Mouse (Mus musculus) forebrain, embryonic 14.5 days (tissue): ENCODE measurements at regions not wholly inside any gene's neighbourhood (a gene's known extent, or its start where the extent isn't known, plus 50 kb on each side); places are given as distances from the start of the nearest gene placed in this dataset.

Experiments
- ATAC-seq: fragments of 200-750 bp; cut with Nextera tagmentation; 2 replicates; pipeline ENCODE4 v1.8.0; 2017; ENCODE audit warnings: mild to moderate bottlenecking, moderate library complexity
- DNase-seq: peaks from one replicate; pipeline ENCODE4 v3.0.0-alpha.2; 2015; ENCODE audit warnings: low spot score
- H3K27ac ChIP-seq: fragments of 300-500 bp; sonication (generic); 2 replicates; pipeline ENCODE4 v1.5.1; 2014; ENCODE audit warnings: low read depth, mild to moderate bottlenecking, control low read depth, low read length, moderate library complexity
- H3K27me3 ChIP-seq: fragments of 300-500 bp; sonication (generic); replicated peaks from 2 replicates; pipeline ENCODE4 v1.6.1; 2014; ENCODE audit warnings: low read length, control low read depth, mixed read lengths; ENCODE audit not compliant: control insufficient read depth, insufficient read depth
- H3K36me3 ChIP-seq: fragments of 300-500 bp; sonication (generic); 2 replicates; pipeline ENCODE4 v1.6.1; 2014; ENCODE audit warnings: low read length, control low read depth; ENCODE audit not compliant: control insufficient read depth, insufficient read depth
- H3K4me1 ChIP-seq: fragments of 300-500 bp; sonication (generic); 2 replicates; pipeline ENCODE4 v1.6.1; 2014; ENCODE audit warnings: antibody characterized with exemption, low read length, control low read depth; ENCODE audit not compliant: control insufficient read depth, insufficient read depth
- H3K4me2 ChIP-seq: fragments of 300-500 bp; sonication (generic); 2 replicates; pipeline ENCODE4 v1.6.1; 2014; ENCODE audit warnings: mild to moderate bottlenecking, control low read depth, low read length
- H3K4me3 ChIP-seq: fragments of 300-500 bp; sonication (generic); 2 replicates; pipeline ENCODE4 v1.5.1; 2014; ENCODE audit warnings: low read depth, low read length, control low read depth
- H3K9ac ChIP-seq: fragments of 300-500 bp; sonication (generic); 2 replicates; pipeline ENCODE4 v1.6.1; 2014; ENCODE audit warnings: mild to moderate bottlenecking, low read length, control low read depth, moderate library complexity
- H3K9me3 ChIP-seq: fragments of 300-500 bp; sonication (generic); replicated peaks from 2 replicates; pipeline ENCODE4 v1.6.1; 2016; ENCODE audit warnings: low read length, control low read depth, mixed read lengths; ENCODE audit not compliant: control insufficient read depth
- WGBS: fragments of 180-500 bp; shearing (Covaris S2); extraction: QIAGEN DNeasy Blood & Tissue Kit; methylation state at CpG from one replicate; pipeline ENCODE4 v1.1.7; 2014; 5-methylcytosine and 5-hydroxymethylcytosine counted together

DNA sequence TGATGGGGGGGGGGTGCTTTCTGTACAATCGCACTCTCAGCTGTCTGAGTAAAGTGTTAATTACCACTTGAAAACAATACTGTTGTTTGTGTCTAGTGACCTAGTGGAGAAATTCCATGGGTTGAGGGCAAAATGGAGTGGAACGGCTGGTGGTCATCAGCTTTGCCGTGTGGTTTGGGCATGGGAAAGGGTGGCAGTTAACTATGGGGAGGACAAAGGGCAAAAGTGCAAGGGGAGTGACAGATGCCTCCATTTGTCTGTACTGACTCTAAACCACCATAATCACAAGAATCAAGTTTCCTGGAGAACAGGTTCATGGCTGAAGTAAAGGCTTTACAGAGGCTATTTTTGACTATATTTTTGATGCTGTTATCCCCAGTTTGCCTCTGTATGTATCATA is 294.0 kb upstream of the Slc30a5 start:
- Histone ChIP-seq H3K4me3 (no peak overlapping the region), H3K9ac (no peak overlapping the region), H3K27me3 (no peaks in the 10 kb centered on the region), H3K36me3 (no peaks in the 10 kb centered on the region), H3K27ac (no peak overlapping the region), H3K4me2 (no peak overlapping the region), H3K9me3 (no peaks in the 10 kb centered on the region), H3K4me1 (no peaks in the 10 kb centered on the region)
- DNase-seq (no peak), ATAC-seq (no peak)
- whole genome bisulfite sequencing: 69% methylated on average over 3 of the region's 3 CpGs

DNA sequence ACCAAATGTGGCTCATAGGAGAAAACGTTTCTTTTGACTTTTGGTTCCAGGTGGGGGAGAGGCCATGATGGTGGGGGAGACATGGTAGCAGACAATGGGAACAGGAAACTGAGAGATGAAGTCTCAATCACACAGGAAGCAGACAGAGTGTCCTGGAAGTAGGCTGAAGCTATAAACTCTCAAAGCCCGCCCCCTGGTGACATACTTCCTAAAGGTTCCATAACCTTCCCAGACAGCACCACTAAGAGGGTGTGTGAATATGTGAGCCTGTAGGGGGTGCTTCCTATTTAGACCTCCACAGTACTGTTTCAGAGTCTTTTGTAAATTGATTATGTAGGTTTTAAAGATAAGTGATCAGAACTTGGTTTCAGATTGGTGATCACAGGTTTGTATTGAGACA is 284.1 kb upstream of the Slc30a5 start:
- no peaks in the 10 kb centered on the region for H3K4me1 ChIP-seq
- H3K4me3 ChIP-seq: no peak overlapping the region
- no peak overlapping the region for H3K4me2 ChIP-seq
- no peaks in the 10 kb centered on the region for H3K9me3 ChIP-seq
- H3K27ac ChIP-seq: no peak overlapping the region
- ATAC-seq (no peak), DNase-seq (no peak)
- WGBS: 92% methylated on average over 2 of the region's 2 CpGs
- no peaks in the 10 kb centered on the region for H3K36me3 ChIP-seq
- H3K9ac ChIP-seq: no peak overlapping the region
- H3K27me3 ChIP-seq: no peaks in the 10 kb centered on the region

DNA sequence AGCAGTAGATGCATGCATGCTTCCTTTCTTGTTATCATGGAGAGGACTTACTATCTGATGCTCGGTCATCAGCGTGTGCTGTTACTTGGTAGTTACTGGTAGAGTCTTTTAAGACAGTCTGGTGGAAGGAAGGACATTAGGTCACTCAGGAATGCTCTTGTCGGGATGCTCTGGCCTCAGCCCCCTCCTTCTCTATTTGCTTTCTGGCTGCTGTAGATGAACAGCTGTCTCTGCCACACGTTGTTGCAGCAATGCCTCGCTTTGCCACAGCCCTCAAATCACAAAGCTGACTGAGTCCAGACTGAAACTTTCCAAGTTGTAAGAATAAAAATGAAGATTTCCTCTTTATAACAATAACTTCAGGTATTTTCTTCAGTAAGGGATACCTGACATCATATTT is 282.1 kb upstream of the Slc30a5 start:
- Histone ChIP-seq H3K4me2 (no peak overlapping the region), H3K9ac (no peak overlapping the region), H3K27me3 (no peaks in the 10 kb centered on the region), H3K9me3 (no peaks in the 10 kb centered on the region), H3K27ac (no peak overlapping the region), H3K4me1 (no peaks in the 10 kb centered on the region), H3K4me3 (no peak overlapping the region), H3K36me3 (no peaks in the 10 kb centered on the region)
- DNase-seq: no peak
- ATAC-seq: no peak
- WGBS: 77% methylated on average over 5 of the region's 5 CpGs

DNA sequence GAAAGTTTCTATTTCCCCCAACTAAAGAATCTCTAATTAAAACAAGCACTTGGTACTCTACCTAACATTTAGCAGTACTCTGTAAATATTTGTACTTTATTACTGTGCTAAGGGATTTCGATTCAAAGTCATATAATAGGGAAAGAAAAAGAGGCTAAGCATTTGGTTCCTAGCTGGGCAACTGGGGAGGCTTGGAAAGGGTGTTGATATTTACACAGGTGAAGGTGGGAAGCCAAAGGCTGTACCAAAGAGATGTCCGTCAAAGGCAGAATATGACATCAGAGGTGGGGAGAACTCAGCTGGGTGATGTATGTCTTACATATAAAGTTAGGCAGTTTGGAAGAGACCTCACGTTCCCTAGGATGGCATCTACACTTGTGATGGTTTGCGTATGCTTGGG is 278.9 kb upstream of the Slc30a5 start:
- no peak overlapping the region for H3K27ac ChIP-seq
- H3K27me3 ChIP-seq: no peaks in the 10 kb centered on the region
- no peak overlapping the region for H3K9ac ChIP-seq
- no peak overlapping the region for H3K4me3 ChIP-seq
- no peaks in the 10 kb centered on the region for H3K4me1 ChIP-seq
- H3K36me3 ChIP-seq: no peaks in the 10 kb centered on the region
- H3K4me2 ChIP-seq: no peak overlapping the region
- H3K9me3 ChIP-seq: no peaks in the 10 kb centered on the region
- 87% methylated on average over 4 of the region's 4 CpGs for WGBS
- no peak for ATAC-seq
- DNase-seq: no peak

DNA sequence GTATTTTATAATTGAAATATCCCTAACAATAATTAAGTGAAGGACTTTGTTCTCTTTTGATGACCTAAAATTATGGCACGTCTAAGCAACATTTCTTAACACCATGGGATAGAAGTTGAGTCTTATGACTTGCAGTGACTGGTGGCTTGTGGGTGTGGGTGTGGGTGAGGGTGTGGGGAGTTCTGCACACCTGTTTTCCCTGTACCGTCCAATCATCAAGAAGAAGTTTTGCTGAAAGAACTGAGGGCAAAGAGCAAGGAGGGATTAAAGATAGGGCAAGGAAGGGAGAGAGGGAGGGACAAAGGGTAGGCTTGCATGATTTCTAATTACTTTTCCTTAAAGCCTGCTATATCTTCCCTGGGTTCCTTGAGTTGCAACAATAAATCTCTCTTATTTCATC is 278.5 kb upstream of the Slc30a5 start:
- 82% methylated on average over 2 of the region's 2 CpGs for WGBS
- Histone ChIP-seq H3K4me1 (no peaks in the 10 kb centered on the region), H3K27me3 (no peaks in the 10 kb centered on the region), H3K27ac (no peak overlapping the region), H3K9ac (no peak overlapping the region), H3K9me3 (no peaks in the 10 kb centered on the region), H3K4me2 (no peak overlapping the region), H3K4me3 (no peak overlapping the region), H3K36me3 (no peaks in the 10 kb centered on the region)
- no peak for ATAC-seq
- DNase-seq: no peak

DNA sequence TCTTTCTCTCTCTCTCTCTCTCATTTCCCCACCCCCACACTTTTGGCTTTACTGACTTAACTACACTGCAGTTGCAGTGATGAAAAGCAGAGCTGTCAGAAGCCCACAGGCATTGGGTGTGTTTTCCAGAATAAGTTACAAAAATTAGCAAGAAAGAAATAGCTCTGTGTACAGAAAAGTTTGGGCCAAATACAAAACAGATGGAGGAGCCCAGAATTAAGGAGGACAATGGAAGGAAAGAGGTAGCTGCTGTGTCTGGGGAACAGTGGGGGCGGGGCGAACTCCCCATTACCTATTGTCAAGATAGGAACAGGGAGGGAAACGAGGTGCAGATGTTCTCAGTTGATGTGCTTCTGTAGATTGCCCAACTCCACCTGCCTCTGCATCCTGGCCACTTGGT is 267.4 kb upstream of the Slc30a5 start:
- no peak for ATAC-seq
- 62% methylated on average over 3 of the region's 3 CpGs for WGBS
- H3K9ac ChIP-seq: no peak overlapping the region
- no peaks in the 10 kb centered on the region for H3K9me3 ChIP-seq
- no peaks in the 10 kb centered on the region for H3K4me1 ChIP-seq
- no peak overlapping the region for H3K4me2 ChIP-seq
- H3K4me3 ChIP-seq: no peak overlapping the region
- no peaks in the 10 kb centered on the region for H3K27me3 ChIP-seq
- H3K36me3 ChIP-seq: no peaks in the 10 kb centered on the region
- DNase-seq: no peak
- H3K27ac ChIP-seq: no peak overlapping the region

DNA sequence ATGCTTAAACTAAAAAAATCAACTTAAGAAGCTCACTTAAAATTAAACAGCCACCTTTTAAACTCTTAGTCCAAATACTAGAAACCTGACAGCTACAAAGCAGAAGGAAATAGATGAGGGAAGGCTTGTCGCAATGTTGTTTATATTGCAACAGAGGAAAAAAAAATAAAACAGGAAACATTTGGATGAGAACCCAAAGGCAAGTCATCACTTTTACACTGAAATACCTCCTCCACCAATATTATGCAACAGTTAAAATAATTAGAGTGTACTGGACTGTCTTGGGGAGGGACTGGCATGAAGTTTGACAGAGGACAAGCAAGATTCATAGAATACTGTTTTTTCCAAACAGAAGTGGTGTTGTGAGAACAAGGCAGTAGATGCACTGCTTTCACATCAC is 263.6 kb upstream of the Slc30a5 start:
- Histone ChIP-seq H3K4me1 (no peaks in the 10 kb centered on the region), H3K36me3 (no peaks in the 10 kb centered on the region), H3K9me3 (no peaks in the 10 kb centered on the region), H3K27ac (no peak overlapping the region), H3K4me2 (no peak overlapping the region), H3K9ac (no peak overlapping the region), H3K27me3 (no peaks in the 10 kb centered on the region), H3K4me3 (no peak overlapping the region)
- WGBS: 88% methylated on average over 1 of the region's 1 CpGs
- DNase-seq (no peak), ATAC-seq (no peak)

DNA sequence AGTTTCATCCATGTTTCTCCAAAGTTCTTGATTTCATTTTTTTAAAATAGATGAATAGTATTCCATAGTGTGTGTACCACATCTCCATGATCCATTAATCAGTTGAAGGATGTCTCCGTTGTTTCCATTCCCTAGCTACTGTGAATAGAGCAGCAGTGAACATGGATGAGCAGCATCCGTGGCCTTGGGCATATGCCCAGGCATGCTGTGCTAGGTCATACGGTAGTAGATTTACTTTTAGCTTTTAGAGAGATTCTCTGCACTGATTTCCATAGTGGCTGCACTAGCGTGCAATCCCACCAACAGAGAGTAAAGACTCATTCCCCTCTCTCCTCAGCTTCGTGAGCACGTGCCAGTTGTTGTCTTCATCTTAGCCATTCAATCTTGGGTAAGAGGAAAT is 263.0 kb upstream of the Slc30a5 start:
- 82% methylated on average over 6 of the region's 6 CpGs for WGBS
- H3K27me3 ChIP-seq: no peaks in the 10 kb centered on the region
- H3K4me2 ChIP-seq: no peak overlapping the region
- no peaks in the 10 kb centered on the region for H3K36me3 ChIP-seq
- no peak overlapping the region for H3K27ac ChIP-seq
- H3K9ac ChIP-seq: no peak overlapping the region
- DNase-seq (no peak), ATAC-seq (no peak)
- no peaks in the 10 kb centered on the region for H3K9me3 ChIP-seq
- no peak overlapping the region for H3K4me3 ChIP-seq
- no peaks in the 10 kb centered on the region for H3K4me1 ChIP-seq

DNA sequence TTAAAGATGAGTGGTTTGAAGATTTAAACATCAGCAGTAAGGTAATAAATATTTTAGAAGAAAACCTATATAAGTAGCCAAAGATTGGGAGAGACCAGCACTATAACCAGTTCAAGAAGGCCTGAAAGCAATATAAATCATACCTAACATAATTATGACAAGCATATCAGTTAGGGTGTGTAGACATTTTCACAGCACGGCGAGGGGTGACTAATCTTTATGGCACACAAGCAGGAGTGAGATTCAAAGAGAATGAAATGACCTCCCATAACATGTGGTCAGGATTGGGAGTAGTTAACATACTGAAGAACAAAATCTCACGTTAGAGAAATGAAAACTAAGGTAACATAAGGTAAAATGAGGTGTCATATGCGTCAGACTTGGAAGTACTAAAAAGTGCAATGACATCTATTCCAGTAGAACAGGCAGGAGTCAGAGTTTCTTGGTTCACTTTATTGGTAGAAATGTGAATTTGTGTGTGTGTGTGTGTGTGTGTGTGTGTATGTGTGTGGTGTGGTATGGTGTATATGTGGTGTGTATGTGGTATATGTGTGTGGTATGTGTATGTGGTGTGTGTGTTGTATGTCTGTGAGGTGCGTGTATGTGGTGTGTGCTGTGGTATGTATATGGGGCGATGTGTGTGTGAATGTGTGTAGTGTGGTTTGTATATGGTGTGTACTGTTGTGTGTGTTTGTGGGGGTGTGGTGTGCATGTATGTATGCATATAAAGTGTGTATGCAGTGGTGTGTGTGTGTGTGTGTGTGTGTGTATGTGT is 262.0 kb upstream of the Slc30a5 start:
- H3K27me3 ChIP-seq: no peaks in the 10 kb centered on the region
- H3K36me3 ChIP-seq: no peaks in the 10 kb centered on the region
- 92% methylated on average over 6 of the region's 6 CpGs for WGBS
- ATAC-seq (no peak), DNase-seq (no peak)
- H3K9me3 ChIP-seq: no peaks in the 10 kb centered on the region
- H3K4me3 ChIP-seq: no peak overlapping the region
- no peak overlapping the region for H3K9ac ChIP-seq
- H3K27ac ChIP-seq: no peak overlapping the region
- H3K4me1 ChIP-seq: no peaks in the 10 kb centered on the region
- no peak overlapping the region for H3K4me2 ChIP-seq
